Mouse (Mus musculus): ENCODE results near the gene Lrp1.

GRCm38 (mm10) chr10:127594930-127595715 lies 25.8 kb downstream of the Lrp1 start:
- TF ChIP-seq TAL1 (IDR thresholded peaks at IDR 0.05; ENCODE audit: low read length) (no peak), GATA1 (IDR thresholded peaks at IDR 0.05; ENCODE audit: low read length) (no peak)
